Mouse (Mus musculus): ENCODE measurements around the gene Prrc2a.

GRCm38 (mm10) chr17:35161421-35161820 is 3.3 kb downstream of the Prrc2a start:
- TF ChIP-seq EP300 (IDR thresholded peaks at IDR 0.05; ENCODE audit: low read depth) (no peak), CTCF (IDR thresholded peaks at IDR 0.05; ENCODE audit: low read depth) (no peak)

Data from liver, embryonic 14.5 days (tissue).